Mouse (Mus musculus) E14TG2a.4 (cell line): Measurements from ENCODE around the gene Hmga1b.

Experiments
- H3K27me3 ChIP-seq: 2 replicates; pipeline ENCODE4 v1.6.1; 2014; ENCODE audit warnings: low read length, control low read depth; ENCODE audit not compliant: insufficient read depth
- H3K36me3 ChIP-seq: 2 replicates; pipeline ENCODE4 v1.6.1; 2014; ENCODE audit warnings: low read length, control low read depth; ENCODE audit not compliant: insufficient read depth
- H3K4me1 ChIP-seq: replicated peaks from 2 replicates; pipeline ENCODE4 v1.6.1; 2014; ENCODE audit warnings: low read depth, low read length, control low read depth
- H3K4me3 ChIP-seq: replicated peaks from 2 replicates; pipeline ENCODE4 v1.5.1; 2014; ENCODE audit warnings: mild to moderate bottlenecking, low read length
- H3K9me3 ChIP-seq: 2 replicates; pipeline ENCODE4 v1.6.1; 2014; ENCODE audit warnings: low read length, control low read depth
- CTCF ChIP-seq: conservative IDR thresholded peaks from 2 replicates; pipeline ENCODE4 v1.5.1; 2014; ENCODE audit warnings: low read length
- NANOG ChIP-seq: IDR thresholded peaks from 2 replicates; pipeline ENCODE4 v1.6.1; 2014; ENCODE audit warnings: borderline replicate concordance, low read length, mixed read lengths
- POU5F1 ChIP-seq: IDR thresholded peaks from 2 replicates; pipeline ENCODE4 v1.6.1; 2014; ENCODE audit warnings: low read length, borderline replicate concordance

Hmga1b gene

GRCm38 (mm10) chr11:120804769-120805168 is 42.2 kb downstream of the Hmga1b start:
- Histone ChIP-seq H3K4me3 (no peak overlapping the region), H3K36me3 (peaks cover 51% of the 10 kb centered on the region), H3K4me1 (peaks cover 76% of the 10 kb centered on the region), H3K27me3 (no peaks in the 10 kb centered on the region), H3K9me3 (no peaks in the 10 kb centered on the region)
- TF ChIP-seq CTCF (no peak), POU5F1 (no peak), NANOG (no peak)

DNA sequence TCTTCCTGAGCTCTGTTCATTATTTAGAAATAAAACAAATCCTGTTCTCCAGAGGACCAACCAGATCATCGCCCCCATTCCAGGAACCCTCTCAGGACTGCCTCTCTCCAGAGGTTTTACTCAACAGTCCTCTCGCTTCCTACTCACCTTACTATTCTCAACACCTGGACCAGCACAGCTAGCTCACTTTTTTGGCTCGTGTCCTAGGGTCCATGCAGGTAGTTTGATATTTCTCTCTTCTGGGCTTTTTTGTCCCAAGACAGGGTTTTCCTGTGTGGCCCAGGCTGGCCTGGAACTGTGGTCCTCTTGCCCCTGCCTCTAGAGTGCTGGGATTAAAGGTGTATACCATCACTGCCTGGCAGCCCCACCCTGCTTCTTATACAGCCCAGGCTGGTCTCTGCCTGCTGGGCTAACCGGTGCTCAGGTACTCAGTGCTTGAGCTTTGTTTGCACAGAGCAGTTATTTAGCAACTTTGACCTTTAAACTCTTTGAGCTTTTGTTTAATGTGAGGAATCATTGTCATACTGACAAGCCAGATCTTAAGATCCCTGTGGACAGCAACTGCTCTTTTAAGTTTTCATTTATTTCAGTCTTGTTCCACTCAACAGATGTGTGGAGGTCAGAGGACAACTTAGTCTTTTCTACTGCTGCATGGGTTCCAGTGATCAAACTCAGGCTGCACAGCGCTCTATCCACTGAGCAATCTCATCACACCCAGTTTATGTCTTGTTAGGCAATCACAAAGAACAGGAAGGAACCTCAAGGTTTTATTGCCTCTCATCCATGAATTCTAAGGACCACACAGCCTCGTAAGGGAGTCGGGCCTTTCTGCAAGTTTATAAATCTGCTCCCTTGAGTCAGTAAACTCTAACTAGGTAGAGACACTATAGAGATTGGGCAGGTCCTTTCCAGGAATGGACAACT is 43.0 kb downstream of the Hmga1b start:
- H3K9me3 ChIP-seq = no peaks in the 10 kb centered on the region
- TF ChIP-seq POU5F1 = no peak
- TF ChIP-seq NANOG = peak; percentile 90
- peaks cover 72% of the 10 kb centered on the region for H3K4me1 ChIP-seq
- no peak overlapping the region for H3K4me3 ChIP-seq
- no peaks in the 10 kb centered on the region for H3K27me3 ChIP-seq
- peaks cover 60% of the 10 kb centered on the region for H3K36me3 ChIP-seq

- Histone ChIP-seq H3K36me3 (peaks cover 84% of the 10 kb centered on the region), H3K27me3 (no peaks in the 10 kb centered on the region), H3K4me1 (peaks cover 85% of the 10 kb centered on the region), H3K9me3 (no peaks in the 10 kb centered on the region), H3K4me3 (no peak overlapping the region)
- TF ChIP-seq NANOG (no peak), CTCF (no peak), POU5F1 (no peak)
Observed at GRCm38 (mm10) chr11:120808010-120808409, 45.4 kb downstream of the Hmga1b start.

DNA sequence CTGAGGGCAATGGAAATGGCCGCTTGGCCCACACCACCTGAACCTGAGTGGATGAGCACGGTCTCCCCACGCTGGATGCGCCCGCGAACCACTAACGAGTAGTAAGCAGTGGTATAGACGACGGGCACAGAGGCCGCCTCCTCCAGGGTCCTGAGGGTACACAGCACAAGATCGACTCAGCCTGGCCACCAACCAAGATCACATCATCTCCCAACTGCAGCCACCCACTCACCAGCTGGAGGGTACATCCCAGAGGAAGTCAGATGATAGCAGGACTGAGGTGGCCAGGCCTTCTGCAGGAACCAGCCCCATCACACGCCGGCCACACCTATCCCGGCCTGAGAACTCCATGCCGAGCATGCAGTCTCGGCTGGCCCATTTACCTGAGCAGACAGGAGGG is 49.5 kb downstream of the Hmga1b start:
- Histone ChIP-seq H3K4me1 (peaks cover 83% of the 10 kb centered on the region), H3K27me3 (no peaks in the 10 kb centered on the region), H3K9me3 (no peaks in the 10 kb centered on the region), H3K36me3 (peaks cover 100% of the 10 kb centered on the region), H3K4me3 (no peak overlapping the region)
- TF ChIP-seq CTCF (no peak), POU5F1 (no peak), NANOG (no peak)
